8 mouse cellular contexts compared by ENCODE assay signal in the genomic region with DNA sequence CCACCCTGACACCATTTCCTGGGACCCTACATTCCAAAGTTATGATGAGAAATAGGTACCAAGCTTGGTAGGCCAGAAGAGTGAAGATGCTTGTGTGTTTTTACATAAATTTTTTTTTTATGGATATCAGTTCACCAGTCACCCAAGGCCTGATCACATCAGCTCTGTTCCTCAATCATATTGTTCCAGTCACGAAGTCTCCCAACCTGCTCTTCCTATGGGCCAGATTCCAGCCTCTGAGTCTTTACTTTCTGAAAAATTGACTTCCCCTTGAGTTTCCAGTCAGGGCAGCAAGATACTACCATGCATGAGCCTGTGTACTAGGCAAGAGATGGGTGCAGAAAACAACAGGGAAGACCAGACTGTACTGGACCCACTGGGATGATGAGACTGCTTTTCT. TPM values are rescaled to one million over a fixed set of nuclear protein-coding genes. Genes with fewer than 3 reads are reported as not detected.
DNase-seq lines count a peak whose midpoint lies in the region; ATAC-seq and TF ChIP-seq lines count a peak whose summit lies in the region.

A gene (minus strand): TSS at position 101 of the 400 bp plus-strand sequence.

- H3K27me3 ChIP-seq in cerebellum, adult 2 months (ENCODE audit: control insufficient read depth, insufficient read depth, low read length), result no peaks in the 10 kb centered on the region
- no peaks in the 10 kb centered on the region for H3K27me3 ChIP-seq in forebrain, postnatal 0 days (ENCODE audit: insufficient read depth, low read length)
- H3K27me3 ChIP-seq in hindbrain, embryonic 15.5 days, result no peaks in the 10 kb centered on the region
- H3K27me3 ChIP-seq in liver, postnatal 0 days (ENCODE audit: insufficient read depth, low read length), result no peaks in the 10 kb centered on the region

- no peak for TF ChIP-seq POLR2A in cerebellum, adult 2 months (IDR thresholded peaks at IDR 0.05; ENCODE audit: borderline replicate concordance, insufficient read depth, low read length)

- no peak for DNase-seq in cerebellum, adult 2 months
- DNase-seq in cerebellum, postnatal 14 days, result no peak
- no peak for DNase-seq in forebrain, postnatal 0 days
- DNase-seq in liver, postnatal 0 days, result no peak
- DNase-seq in right cerebral cortex, postnatal 25 days, result no peak
- DNase-seq in MN1 (ENCODE audit: low spot score), result no peak

- H3K4me3 ChIP-seq in cerebellum, adult 2 months (replicated peaks; ENCODE audit: insufficient read depth, low read depth, low read length), result peak within 1 kb of the TSS; percentile 78
- peak within 1 kb of the TSS; percentile 70 for H3K4me3 ChIP-seq in forebrain, postnatal 0 days (ENCODE audit: low read depth, low read length)
- H3K4me3 ChIP-seq in hindbrain, embryonic 15.5 days, result peak within 1 kb of the TSS; percentile 62
- peak within 1 kb of the TSS; percentile 60 for H3K4me3 ChIP-seq in liver, postnatal 0 days (ENCODE audit: low read depth, low read length)

- no peak for TF ChIP-seq CTCF in cerebellum, adult 2 months (IDR thresholded peaks at IDR 0.05; ENCODE audit: borderline replicate concordance, insufficient read depth, low read depth, low read length)
- no peak for TF ChIP-seq CTCF in forebrain, postnatal 0 days (IDR thresholded peaks at IDR 0.05; ENCODE audit: low read depth)
- TF ChIP-seq CTCF in liver, postnatal 0 days (IDR thresholded peaks at IDR 0.05; ENCODE audit: low read depth), result no peak

- peaks cover 7% of the 10 kb centered on the region for H3K36me3 ChIP-seq in forebrain, postnatal 0 days (ENCODE audit: insufficient read depth)
- peaks cover 10% of the 10 kb centered on the region for H3K36me3 ChIP-seq in hindbrain, embryonic 15.5 days
- peaks cover 26% of the 10 kb centered on the region for H3K36me3 ChIP-seq in liver, postnatal 0 days (replicated peaks; ENCODE audit: insufficient read depth, low read length)

- WGBS in cerebellum, adult 2 months, result 98% methylated on average over 1 of the region's 1 CpGs
- 100% methylated on average over 1 of the region's 1 CpGs for WGBS in forebrain, postnatal 0 days
- WGBS in hindbrain, embryonic 15.5 days, result 91% methylated on average over 1 of the region's 1 CpGs
- WGBS in liver, postnatal 0 days (ENCODE audit: insufficient replicate concordance), result 78% methylated on average over 1 of the region's 1 CpGs

- H3K4me1 ChIP-seq in cerebellum, adult 2 months (ENCODE audit: control insufficient read depth, insufficient read depth, low read length), result no peaks in the 10 kb centered on the region
- H3K4me1 ChIP-seq in forebrain, postnatal 0 days (ENCODE audit: insufficient read depth), result peaks cover 18% of the 10 kb centered on the region
- H3K4me1 ChIP-seq in hindbrain, embryonic 15.5 days (replicated peaks), result peaks cover 31% of the 10 kb centered on the region
- H3K4me1 ChIP-seq in liver, postnatal 0 days (ENCODE audit: insufficient read depth), result peaks cover 32% of the 10 kb centered on the region

- ATAC-seq in activated CD4-positive, CD25-positive, alpha-beta regulatory T cell, adult 4 months, result no peak
- no peak for ATAC-seq in forebrain, postnatal 0 days
- ATAC-seq in hindbrain, embryonic 15.5 days (ENCODE audit: low FRiP score, low read depth), result no peak
- ATAC-seq in liver, postnatal 0 days, result no peak

- peak within 1 kb of the TSS; percentile 92 for H3K4me2 ChIP-seq in forebrain, postnatal 0 days (ENCODE audit: low read depth)
- H3K4me2 ChIP-seq in hindbrain, embryonic 15.5 days, result peak within 1 kb of the TSS; percentile 96
- H3K4me2 ChIP-seq in liver, postnatal 0 days (ENCODE audit: low read depth, low read length), result peak within 1 kb of the TSS; percentile 94

- TF ChIP-seq EP300 in liver, postnatal 0 days (IDR thresholded peaks at IDR 0.05; ENCODE audit: low read depth), result no peak

- H3K27ac ChIP-seq in cerebellum, adult 2 months (ENCODE audit: insufficient read depth, low read length), result no peak within 1 kb of the TSS; the same call in 1 of the 2 replicates
- H3K27ac ChIP-seq in forebrain, postnatal 0 days (ENCODE audit: low read depth, low read length), result peak within 1 kb of the TSS; percentile 98
- peak within 1 kb of the TSS; percentile 92 for H3K27ac ChIP-seq in hindbrain, embryonic 15.5 days (replicated peaks)
- peak within 1 kb of the TSS; percentile 9; the same call in 1 of the 2 replicates for H3K27ac ChIP-seq in liver, postnatal 0 days (ENCODE audit: low read depth)

- peak within 1 kb of the TSS; percentile 96 for H3K9ac ChIP-seq in forebrain, postnatal 0 days
- peak within 1 kb of the TSS; percentile 32; the same call in 1 of the 2 replicates for H3K9ac ChIP-seq in hindbrain, embryonic 15.5 days
- peak within 1 kb of the TSS; percentile 49; the same call in 1 of the 2 replicates for H3K9ac ChIP-seq in liver, postnatal 0 days (replicated peaks)

- H3K9me3 ChIP-seq in forebrain, postnatal 0 days (ENCODE audit: low read length), result no peaks in the 10 kb centered on the region
- H3K9me3 ChIP-seq in hindbrain, embryonic 15.5 days, result no peaks in the 10 kb centered on the region
- no peaks in the 10 kb centered on the region for H3K9me3 ChIP-seq in liver, postnatal 0 days (ENCODE audit: low read length)

RNA-seq across cellular contexts. Expression of the gene that starts here (rescaled TPM):
- 270 and 273 TPM in 2 replicates for polyA plus RNA-seq in cerebellum, adult 2 months (2012; rRNA removed)
- polyA plus RNA-seq in activated CD4-positive, CD25-positive, alpha-beta regulatory T cell, adult 4 months (2017; shearing (Covaris generic)), result 100 to 1,000 TPM; 338 to 341 TPM
- total RNA-seq in forebrain, postnatal 0 days (2014; rRNA removed), result 73.6 and 87.1 TPM in 2 replicates
- polyA plus RNA-seq in forebrain, postnatal 0 days (2015; fragmentation: Nextera tagmentation; extraction: Ambion mirVana), result 135 and 151 TPM in 2 replicates
- polyA plus RNA-seq in hindbrain, embryonic 15.5 days (2015; fragmentation: Nextera tagmentation; extraction: Ambion mirVana), result 179 and 192 TPM in 2 replicates
- polyA plus RNA-seq in liver, postnatal 0 days (2015; fragmentation: Nextera tagmentation; extraction: Ambion mirVana), result 91.9 and 96.6 TPM in 2 replicates

Comparison
In these comparisons a context has a peak if more than half of its experiments do, and no peak if none do; other contexts are left out.
1. H3K9ac ChIP-seq: peak in every context shown above with its lines; median percentile 96 in forebrain, postnatal 0 days; 49 in liver, postnatal 0 days; 32 in hindbrain, embryonic 15.5 days.